Mouse (Mus musculus) MEL (cell line): ENCODE results near the gene Hsdl2.

ENCODE experiments used
- GATA1 ChIP-seq: IDR thresholded peaks from 2 replicates; pipeline ENCODE4 v1.6.1; 2011; ENCODE audit warnings: low read depth, low read length, improper control_type of control experiment
- POLR2A ChIP-seq, 2 experiments: IDR thresholded peaks; 2 replicates each; pipeline ENCODE4 v1.6.1; 2011 to 2012; ENCODE audit warnings: low read length in 2 of 2, mild to moderate bottlenecking in 2 of 2, control low read depth in 1 of 2, improper control_type of control experiment in 1 of 2, low read depth in 1 of 2, moderate library complexity in 1 of 2; ENCODE audit not compliant: control insufficient read depth in 1 of 2, insufficient read depth in 1 of 2, poor library complexity in 1 of 2

GRCm38 (mm10) chr4:59656061-59656642, 74.8 kb downstream of the Hsdl2 start:
- TF ChIP-seq POLR2A (IDR thresholded peaks at IDR 0.05; ENCODE audit: control insufficient read depth in 1 of 2, insufficient read depth in 1 of 2, low read depth in 1 of 2, low read length in 2 of 2, poor library complexity in 1 of 2) (no peak), GATA1 (no peak)
